Comparison of ENCODE assay signal across 10 mouse cellular contexts in the genomic region with DNA sequence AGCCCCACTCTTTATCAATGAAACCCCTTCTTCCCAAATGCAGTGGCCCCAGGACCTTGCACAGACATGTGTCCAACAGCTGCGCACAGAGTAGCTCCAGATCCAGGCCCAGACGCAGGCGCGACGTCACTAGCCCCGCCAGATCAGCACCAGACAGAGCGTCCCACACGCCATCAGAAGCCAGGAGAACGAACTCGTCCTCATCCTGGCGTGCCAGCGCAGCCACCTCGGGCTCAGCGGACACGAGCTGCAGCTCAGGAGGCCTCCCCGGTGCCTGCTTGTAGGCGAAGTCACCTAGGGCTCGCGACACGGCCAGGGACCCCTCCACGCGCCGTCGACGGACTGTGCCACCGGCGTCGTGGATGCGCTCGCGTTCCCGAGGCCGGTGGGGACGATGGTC. TPM values are rescaled to one million over a fixed set of nuclear protein-coding genes. Genes with fewer than 3 reads are reported as not detected.
DNase-seq lines count a peak whose midpoint lies in the region; ATAC-seq lines count a peak whose summit lies in the region.
"Had no signal": no experiment of that assay in that cellular context is flagged by ENCODE, and none has a peak within 500 bp of the region (broad histone marks: within the 10 kb centered on the region; RNA-seq: fewer than 3 reads in every experiment).

No protein-coding gene starts in this region.

- no peak for DNase-seq in heart, adult 9 months (ENCODE audit: low spot score in 2 of 2)
- peak; percentile 78 for DNase-seq in R1 (ENCODE audit: low read depth, low spot score)
- DNase-seq in ovary, postnatal 10 days (ENCODE audit: low spot score), result no peak
- no peak for DNase-seq in adrenal gland, adult 18-20 months (ENCODE audit: low spot score in 2 of 2)
- no peak for DNase-seq in gastrocnemius, postnatal 36 days
- DNase-seq: right cerebral cortex, postnatal 4 days had no signal

- no peak for ATAC-seq in heart, embryonic 11.5 days (replicated peaks; ENCODE audit: insufficient number of reproducible peaks, low FRiP score, low TSS enrichment)
- ATAC-seq in hindbrain, embryonic 16.5 days, result no peak
- no peak for ATAC-seq in midbrain, embryonic 15.5 days (replicated peaks)

- intact Hi-C loops in gastrocnemius, postnatal 36 days (cut with DNase I), result no loop called here

- H3K9ac ChIP-seq in heart, embryonic 11.5 days (ENCODE audit: low read depth, low read length), result no peak overlapping the region
- no peak overlapping the region; the same call in 1 of the 2 replicates for H3K9ac ChIP-seq in hindbrain, embryonic 16.5 days (ENCODE audit: low read depth, low read length)
- H3K9ac ChIP-seq in midbrain, embryonic 15.5 days, result peak overlapping the region; percentile 25; the same call in 1 of the 2 replicates
- H3K9ac ChIP-seq: liver, embryonic 14.5 days had no signal

- peaks cover 55% of the 10 kb centered on the region for H3K27me3 ChIP-seq in heart, embryonic 11.5 days (ENCODE audit: control insufficient read depth, insufficient read depth, low read length)
- H3K27me3 ChIP-seq in hindbrain, embryonic 16.5 days (replicated peaks; ENCODE audit: control insufficient read depth, insufficient read depth, low read length), result peaks cover 34% of the 10 kb centered on the region
- peaks cover 40% of the 10 kb centered on the region for H3K27me3 ChIP-seq in midbrain, embryonic 15.5 days (replicated peaks)

- no peak overlapping the region for H3K27ac ChIP-seq in heart, embryonic 11.5 days (ENCODE audit: low read depth, low read length)
- no peak overlapping the region for H3K27ac ChIP-seq in hindbrain, embryonic 16.5 days (ENCODE audit: low read depth, low read length)
- no peak overlapping the region for H3K27ac ChIP-seq in midbrain, embryonic 15.5 days
- H3K27ac ChIP-seq: liver, embryonic 14.5 days had no signal

- H3K36me3 ChIP-seq in heart, embryonic 11.5 days (ENCODE audit: control insufficient read depth, insufficient read depth, low read length), result no peaks in the 10 kb centered on the region
- no peaks in the 10 kb centered on the region for H3K36me3 ChIP-seq in hindbrain, embryonic 16.5 days (ENCODE audit: control insufficient read depth, insufficient read depth, low read length)
- H3K36me3 ChIP-seq in midbrain, embryonic 15.5 days (replicated peaks), result no peaks in the 10 kb centered on the region

- peak overlapping the region; percentile 39 for H3K4me3 ChIP-seq in heart, embryonic 11.5 days (ENCODE audit: low read depth, low read length)
- peak overlapping the region; percentile 42 for H3K4me3 ChIP-seq in hindbrain, embryonic 16.5 days (ENCODE audit: low read length)
- peak overlapping the region; percentile 35 for H3K4me3 ChIP-seq in midbrain, embryonic 15.5 days

- H3K4me1 ChIP-seq in heart, embryonic 11.5 days (ENCODE audit: control insufficient read depth, insufficient read depth, low read length), result peaks cover 4% of the 10 kb centered on the region; the same call in 1 of the 2 replicates
- peaks cover 10% of the 10 kb centered on the region for H3K4me1 ChIP-seq in hindbrain, embryonic 16.5 days (ENCODE audit: control insufficient read depth, insufficient read depth, low read depth, low read length)
- H3K4me1 ChIP-seq in midbrain, embryonic 15.5 days, result peaks cover 17% of the 10 kb centered on the region

- no peaks in the 10 kb centered on the region for H3K9me3 ChIP-seq in heart, embryonic 11.5 days (replicated peaks; ENCODE audit: control insufficient read depth, low read length)
- no peaks in the 10 kb centered on the region for H3K9me3 ChIP-seq in hindbrain, embryonic 16.5 days (ENCODE audit: control insufficient read depth, low read length)
- no peaks in the 10 kb centered on the region for H3K9me3 ChIP-seq in midbrain, embryonic 15.5 days

- H3K4me2 ChIP-seq in heart, embryonic 11.5 days, result peak overlapping the region; percentile 62
- H3K4me2 ChIP-seq in hindbrain, embryonic 16.5 days (ENCODE audit: low read length), result peak overlapping the region; percentile 62
- H3K4me2 ChIP-seq in midbrain, embryonic 15.5 days, result peak overlapping the region; percentile 52

- WGBS in heart, embryonic 11.5 days (ENCODE audit: insufficient replicate concordance), result 3% methylated on average over 34 of the region's 34 CpGs
- 4% methylated on average over 27 of the region's 34 CpGs for WGBS in hindbrain, embryonic 16.5 days
- WGBS in midbrain, embryonic 15.5 days, result 3% methylated on average over 34 of the region's 34 CpGs

RNA-seq across cellular contexts. Expression of gene Ppm1n, which starts 0.8 kb away (rescaled TPM):
- polyA plus RNA-seq in heart, embryonic 11.5 days (2014; fragmentation: Nextera tagmentation; extraction: Ambion mirVana), result 0.34 TPM in 1 of 2 replicates, not detected in the other
- 0.79 and 1.5 TPM in 2 replicates for polyA plus RNA-seq in hindbrain, embryonic 16.5 days (2015; fragmentation: Nextera tagmentation; extraction: Ambion mirVana)
- 1.1 and 1.7 TPM in 2 replicates for polyA plus RNA-seq in midbrain, embryonic 15.5 days (2015; fragmentation: Nextera tagmentation; extraction: Ambion mirVana)
- total RNA-seq in adrenal gland, adult 18-20 months (2021), result not detected
- total RNA-seq in gastrocnemius, postnatal 36 days (2021), result under 1 TPM in 1 of 2 experiments, not detected in 1; 0.35 TPM

RNA-seq across cellular contexts. Expression of gene Rtn2, which starts 3.4 kb away (rescaled TPM):
- polyA plus RNA-seq in heart, embryonic 11.5 days (2014; fragmentation: Nextera tagmentation; extraction: Ambion mirVana), result 25.3 and 31.2 TPM in 2 replicates
- 124 and 126 TPM in 2 replicates for polyA plus RNA-seq in hindbrain, embryonic 16.5 days (2015; fragmentation: Nextera tagmentation; extraction: Ambion mirVana)
- 112 and 121 TPM in 2 replicates for polyA plus RNA-seq in midbrain, embryonic 15.5 days (2015; fragmentation: Nextera tagmentation; extraction: Ambion mirVana)
- 1 to 10 TPM; 5.0 to 8.6 TPM for total RNA-seq in adrenal gland, adult 18-20 months (2021)
- total RNA-seq in gastrocnemius, postnatal 36 days (2021), result 1,000 to 10,000 TPM in 1 of 2 experiments, 100 to 1,000 TPM in 1; 974 to 1,054 TPM

RNA-seq across cellular contexts. Expression of gene Vasp, which starts 7.4 kb away (rescaled TPM):
- polyA plus RNA-seq in heart, embryonic 11.5 days (2014; fragmentation: Nextera tagmentation; extraction: Ambion mirVana), result 61.9 and 102 TPM in 2 replicates
- polyA plus RNA-seq in hindbrain, embryonic 16.5 days (2015; fragmentation: Nextera tagmentation; extraction: Ambion mirVana), result 39.9 and 42.9 TPM in 2 replicates
- polyA plus RNA-seq in midbrain, embryonic 15.5 days (2015; fragmentation: Nextera tagmentation; extraction: Ambion mirVana), result 35.9 and 37.4 TPM in 2 replicates
- 10 to 100 TPM; 42.9 to 56.4 TPM for total RNA-seq in adrenal gland, adult 18-20 months (2021)
- 10 to 100 TPM; 15.9 to 20.6 TPM for total RNA-seq in gastrocnemius, postnatal 36 days (2021)

RNA-seq across cellular contexts. Expression of gene Fosb, which starts 30.8 kb away (rescaled TPM):
- 0.11 and 0.17 TPM in 2 replicates for polyA plus RNA-seq in heart, embryonic 11.5 days (2014; fragmentation: Nextera tagmentation; extraction: Ambion mirVana)
- 0.06 and 0.10 TPM in 2 replicates for polyA plus RNA-seq in hindbrain, embryonic 16.5 days (2015; fragmentation: Nextera tagmentation; extraction: Ambion mirVana)
- 0.08 TPM in 1 of 2 replicates, not detected in the other for polyA plus RNA-seq in midbrain, embryonic 15.5 days (2015; fragmentation: Nextera tagmentation; extraction: Ambion mirVana)
- 10 to 100 TPM; 15.9 to 23.2 TPM for total RNA-seq in adrenal gland, adult 18-20 months (2021)
- under 1 TPM; 0.15 to 0.31 TPM for total RNA-seq in gastrocnemius, postnatal 36 days (2021)

RNA-seq across cellular contexts. Expression of gene Opa3, which starts 50.9 kb away (rescaled TPM):
- polyA plus RNA-seq in heart, embryonic 11.5 days (2014; fragmentation: Nextera tagmentation; extraction: Ambion mirVana), result 41.2 and 41.6 TPM in 2 replicates
- 39.9 and 41.5 TPM in 2 replicates for polyA plus RNA-seq in hindbrain, embryonic 16.5 days (2015; fragmentation: Nextera tagmentation; extraction: Ambion mirVana)
- 37.9 and 41.1 TPM in 2 replicates for polyA plus RNA-seq in midbrain, embryonic 15.5 days (2015; fragmentation: Nextera tagmentation; extraction: Ambion mirVana)
- 10 to 100 TPM; 40.8 to 56.7 TPM for total RNA-seq in adrenal gland, adult 18-20 months (2021)
- 10 to 100 TPM; 36.9 to 39.9 TPM for total RNA-seq in gastrocnemius, postnatal 36 days (2021)
